Mouse (Mus musculus) midbrain, postnatal 0 days (tissue): Measurements from ENCODE around the gene Klhl26. TPM values are rescaled to one million over a fixed set of nuclear protein-coding genes. Genes with fewer than 3 reads are reported as not detected.

Source experiments
- ATAC-seq: fragments of 200-750 bp; cut with Nextera tagmentation; 2 replicates; pipeline ENCODE4 v1.8.0; 2017; ENCODE audit warnings: moderate number of reproducible peaks, mild to moderate bottlenecking, moderate TSS enrichment, moderate library complexity; ENCODE audit not compliant: low FRiP score
- DNase-seq: peaks from one replicate; pipeline ENCODE4 v3.0.0-alpha.2; 2015; ENCODE audit warnings: low spot score
- H3K27ac ChIP-seq: fragments of 300-500 bp; sonication (generic); 2 replicates; pipeline ENCODE4 v1.5.1; 2014; ENCODE audit warnings: low read depth, mild to moderate bottlenecking, low read length, mixed read lengths
- H3K27me3 ChIP-seq: fragments of 300-500 bp; sonication (generic); 2 replicates; pipeline ENCODE4 v1.6.1; 2014; ENCODE audit warnings: low read length, control low read depth, mixed read lengths; ENCODE audit not compliant: insufficient read depth
- H3K36me3 ChIP-seq: fragments of 300-500 bp; sonication (generic); 2 replicates; pipeline ENCODE4 v1.6.1; 2014; ENCODE audit warnings: low read length, control low read depth, mixed read lengths; ENCODE audit not compliant: insufficient read depth
- H3K4me1 ChIP-seq: fragments of 300-500 bp; sonication (generic); 2 replicates; pipeline ENCODE4 v1.6.1; 2014; ENCODE audit warnings: mild to moderate bottlenecking, control low read depth, antibody characterized with exemption, low read length, mixed read lengths; ENCODE audit not compliant: insufficient read depth
- H3K4me2 ChIP-seq: fragments of 300-500 bp; sonication (generic); 2 replicates; pipeline ENCODE4 v1.6.1; 2014; ENCODE audit warnings: low read depth, mild to moderate bottlenecking, low read length, mixed read lengths; ENCODE audit not compliant: poor library complexity, severe bottlenecking
- H3K4me3 ChIP-seq: fragments of 300-500 bp; sonication (generic); 2 replicates; pipeline ENCODE4 v1.5.1; 2014; ENCODE audit warnings: low read depth, mild to moderate bottlenecking, low read length, moderate library complexity
- H3K9ac ChIP-seq: fragments of 300-500 bp; sonication (generic); replicated peaks from 2 replicates; pipeline ENCODE4 v1.6.1; 2014; ENCODE audit warnings: mild to moderate bottlenecking, low read length, moderate library complexity, mixed read lengths; ENCODE audit not compliant: poor library complexity, severe bottlenecking
- H3K9me3 ChIP-seq: fragments of 300-500 bp; sonication (generic); 2 replicates; pipeline ENCODE4 v1.6.1; 2016; ENCODE audit warnings: low read length, control low read depth
- CTCF ChIP-seq: IDR thresholded peaks from 2 replicates; pipeline ENCODE4 v1.5.1; 2016; ENCODE audit warnings: antibody characterized with exemption, mild to moderate bottlenecking
- WGBS: fragments of 180-500 bp; shearing (Covaris S2); extraction: QIAGEN DNeasy Blood & Tissue Kit; methylation state at CpG from one replicate; pipeline ENCODE4 v1.1.7; 2014; 5-methylcytosine and 5-hydroxymethylcytosine counted together
- polyA plus RNA-seq: library from polyadenylated mRNA; unstranded; fragments of >200 nt; fragmentation: Nextera tagmentation; extraction: Ambion mirVana; gene quantifications from 2 replicates; pipeline ENCODE4 v1.2.1, GENCODE M21; 2015
- total RNA-seq: library from RNA; depleted of rRNA; stranded (reverse); fragments of >200 nt; gene quantifications from 2 replicates; pipeline ENCODE4 v1.2.3, GENCODE M21; 2014

Gene Klhl26
- total and polyA plus RNA-seq, 2 experiments from 2014 or later, result 39.4 to 51.0 TPM

DNA sequence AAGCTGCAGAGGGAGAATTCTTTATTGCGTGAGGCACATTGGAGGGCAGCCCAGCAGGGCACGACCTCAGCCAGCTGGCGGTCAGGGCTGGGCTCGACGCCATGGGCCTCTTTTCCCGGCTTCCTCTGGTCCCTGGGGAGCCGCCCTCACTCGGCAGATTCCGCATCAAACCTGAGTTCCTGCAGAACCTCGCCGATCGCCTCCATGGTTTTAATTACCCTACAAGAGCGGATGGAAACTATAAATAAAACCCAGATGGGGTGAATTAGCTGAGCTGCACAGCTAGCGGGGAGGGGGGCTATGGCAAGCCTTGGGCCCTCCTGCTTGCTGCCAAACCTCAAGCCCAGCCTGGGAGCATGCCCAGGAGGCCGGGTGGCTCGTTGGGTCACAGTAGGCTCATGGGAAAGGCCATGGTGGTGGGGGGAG lies 27.5 kb upstream of the Klhl26 start:
- H3K36me3 ChIP-seq, result peaks cover 15% of the 10 kb centered on the region; the same call in 1 of the 2 replicates
- H3K27me3 ChIP-seq, result peaks cover 33% of the 10 kb centered on the region
- no peak overlapping the region for H3K4me3 ChIP-seq
- H3K9me3 ChIP-seq, result no peaks in the 10 kb centered on the region
- TF ChIP-seq CTCF, result no peak
- H3K4me1 ChIP-seq, result peaks cover 5% of the 10 kb centered on the region; the same call in 1 of the 2 replicates
- no peak overlapping the region for H3K9ac ChIP-seq
- ATAC-seq, result no peak
- DNase-seq, result peak; percentile 60
- H3K27ac ChIP-seq, result peak overlapping the region; percentile 26; the same call in 1 of the 2 replicates
- H3K4me2 ChIP-seq, result no peak overlapping the region
- WGBS, result 60% methylated on average over 16 of the region's 16 CpGs

DNA sequence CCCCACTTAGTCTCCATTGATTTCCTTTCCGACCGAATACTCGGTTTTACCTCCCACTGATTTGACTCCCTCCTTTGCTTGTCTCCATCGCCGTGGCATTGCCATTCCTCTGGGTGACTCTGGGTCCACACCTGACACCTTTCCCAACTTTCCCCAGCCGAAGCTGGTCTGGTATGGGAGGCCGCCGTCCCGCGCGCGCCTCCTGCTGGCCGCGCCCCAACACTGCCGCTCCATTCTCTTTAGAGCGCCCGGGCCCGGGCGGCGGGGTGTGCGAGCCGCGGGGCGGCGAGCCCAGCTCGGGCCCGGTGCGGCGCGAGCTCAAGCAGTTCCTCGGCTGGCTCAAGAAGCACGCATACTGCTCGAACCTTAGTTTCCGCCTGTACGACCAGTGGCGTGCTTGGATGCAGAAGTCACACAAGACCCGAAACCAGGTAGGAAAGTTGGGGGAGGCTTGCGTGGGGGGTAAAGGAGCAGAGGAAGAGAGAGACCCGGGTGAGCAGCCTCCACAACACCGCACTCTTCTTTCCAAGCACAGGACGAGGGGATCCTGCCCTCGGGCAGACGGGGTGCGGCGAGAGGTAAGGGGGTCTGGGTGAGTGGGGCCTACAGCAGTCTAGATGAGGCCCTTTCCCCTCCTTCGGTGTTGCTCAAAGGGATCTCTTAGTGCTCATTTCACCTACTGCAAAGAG lies 26.4 kb upstream of the Klhl26 start:
- Histone ChIP-seq H3K36me3 (peaks cover 12% of the 10 kb centered on the region; the same call in 1 of the 2 replicates), H3K4me3 (no peak overlapping the region), H3K9ac (no peak overlapping the region), H3K4me1 (no peaks in the 10 kb centered on the region), H3K27me3 (peaks cover 44% of the 10 kb centered on the region), H3K27ac (no peak overlapping the region), H3K9me3 (no peaks in the 10 kb centered on the region), H3K4me2 (0 out of 2 replicates have a peak overlapping the region, but pooled peaks have one; percentile 2)
- TF ChIP-seq CTCF, result peak; percentile 73
- whole genome bisulfite sequencing, result 18% methylated on average over 46 of the region's 46 CpGs
- DNase-seq (peak; percentile 63), ATAC-seq (no peak)

DNA sequence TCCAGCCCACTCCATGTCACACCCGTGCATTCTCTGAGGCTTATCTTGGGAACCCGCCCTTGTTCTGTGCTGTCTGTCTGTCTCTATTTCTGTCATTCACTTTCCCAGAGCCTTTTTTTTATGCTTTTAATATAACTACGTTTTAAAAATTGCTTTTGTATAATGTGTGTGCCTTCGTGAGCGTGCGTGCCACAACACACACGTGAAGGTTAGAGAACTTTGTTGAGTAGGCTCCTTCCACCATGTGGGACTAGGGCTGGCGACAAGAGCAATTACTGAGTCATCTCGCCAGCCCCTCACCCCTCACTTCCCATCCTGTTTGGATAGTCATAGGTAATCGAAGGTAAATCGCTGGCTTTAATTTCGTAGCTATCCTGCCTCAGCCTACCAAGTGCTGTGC lies 25.8 kb upstream of the Klhl26 start:
- H3K4me1 ChIP-seq, result no peaks in the 10 kb centered on the region
- no peak overlapping the region for H3K9ac ChIP-seq
- TF ChIP-seq CTCF, result no peak
- H3K36me3 ChIP-seq, result peaks cover 6% of the 10 kb centered on the region; the same call in 1 of the 2 replicates
- no peak for DNase-seq
- WGBS, result 45% methylated on average over 12 of the region's 12 CpGs
- ATAC-seq, result no peak
- peaks cover 48% of the 10 kb centered on the region for H3K27me3 ChIP-seq
- no peaks in the 10 kb centered on the region for H3K9me3 ChIP-seq
- H3K4me3 ChIP-seq, result no peak overlapping the region
- no peak overlapping the region for H3K27ac ChIP-seq
- no peak overlapping the region for H3K4me2 ChIP-seq

DNA sequence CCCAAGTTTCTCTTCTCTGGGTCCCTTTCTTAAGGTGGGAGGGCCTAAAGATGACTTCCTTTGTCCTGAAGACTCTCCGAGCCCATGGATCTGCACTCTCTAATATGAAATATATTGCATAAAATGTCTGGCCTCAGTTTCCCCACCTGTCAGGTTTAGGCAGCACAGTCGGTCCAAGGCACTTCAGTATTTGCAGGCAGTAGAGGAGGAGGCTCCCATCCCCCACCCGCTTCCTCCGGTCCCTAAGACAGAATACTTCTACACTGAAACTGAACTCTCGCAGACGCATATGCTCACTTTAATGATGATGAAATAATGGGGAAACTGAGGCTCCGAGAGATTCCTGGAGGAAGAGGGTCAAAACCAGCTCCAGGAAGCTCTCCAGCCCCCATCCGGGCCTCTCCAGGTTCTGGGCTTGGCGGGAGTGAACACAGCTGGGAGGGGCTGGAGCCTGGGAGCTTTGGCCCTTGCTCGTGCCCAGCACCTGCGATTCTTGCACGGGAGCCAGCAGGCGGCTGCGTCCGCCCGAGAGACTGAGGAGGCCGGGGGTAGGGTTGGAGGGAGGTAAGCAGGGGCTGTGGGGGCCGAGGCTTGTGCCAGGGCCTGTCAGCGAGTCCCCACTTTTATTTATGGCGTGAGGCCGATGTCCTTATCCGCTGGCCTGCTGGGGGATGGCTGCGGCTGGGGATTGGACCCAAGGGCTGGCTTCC lies 25.2 kb upstream of the Klhl26 start:
- no peak for ATAC-seq
- DNase-seq, result peak; percentile 22
- no peak overlapping the region for H3K27ac ChIP-seq
- no peak overlapping the region for H3K9ac ChIP-seq
- H3K9me3 ChIP-seq, result no peaks in the 10 kb centered on the region
- WGBS, result 19% methylated on average over 23 of the region's 23 CpGs
- H3K27me3 ChIP-seq, result peaks cover 50% of the 10 kb centered on the region
- no peaks in the 10 kb centered on the region for H3K4me1 ChIP-seq
- 0 out of 2 replicates have a peak, but pooled peaks cover 5% of the 10 kb centered on the region for H3K36me3 ChIP-seq
- H3K4me3 ChIP-seq, result no peak overlapping the region
- TF ChIP-seq CTCF, result no peak
- no peak overlapping the region for H3K4me2 ChIP-seq

DNA sequence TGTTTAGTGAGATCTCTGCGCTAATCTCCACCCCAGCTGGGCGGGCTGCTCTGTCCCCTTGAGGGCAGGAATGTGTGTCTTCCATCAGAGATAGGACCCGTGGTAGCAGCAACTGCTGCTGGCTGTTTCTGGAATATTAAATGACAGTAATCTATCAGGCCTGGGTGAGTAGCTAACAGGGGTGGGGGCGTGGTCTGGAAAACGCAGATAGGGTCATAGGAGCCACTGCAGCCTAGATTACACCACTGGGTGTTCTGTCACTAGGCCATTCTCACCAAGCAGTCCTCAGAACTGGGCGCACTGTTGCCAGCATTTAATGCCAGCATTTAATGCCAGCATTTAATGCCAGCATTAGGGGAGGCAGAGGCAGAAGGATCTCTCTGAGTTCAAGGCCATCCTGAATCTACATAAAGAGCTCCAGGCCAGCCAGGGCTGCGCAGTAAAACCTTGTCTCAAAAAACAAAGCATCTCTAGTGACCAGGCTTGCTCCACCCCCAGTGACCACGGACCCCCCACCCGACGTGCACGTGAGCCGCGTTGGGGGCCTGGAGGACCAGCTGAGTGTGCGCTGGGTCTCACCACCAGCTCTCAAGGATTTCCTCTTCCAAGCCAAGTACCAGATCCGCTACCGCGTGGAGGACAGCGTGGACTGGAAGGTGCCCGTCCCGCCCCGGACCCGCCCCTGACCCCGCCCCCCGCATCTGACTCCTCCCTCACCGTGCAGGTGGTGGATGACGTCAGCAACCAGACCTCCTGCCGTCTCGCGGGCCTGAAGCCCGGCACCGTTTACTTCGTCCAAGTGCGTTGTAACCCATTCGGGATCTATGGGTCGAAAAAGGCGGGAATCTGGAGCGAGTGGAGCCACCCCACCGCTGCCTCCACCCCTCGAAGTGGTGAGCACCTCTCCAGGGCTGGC lies 23.9 kb upstream of the Klhl26 start:
- peak overlapping the region; percentile 30 for H3K4me2 ChIP-seq
- H3K4me1 ChIP-seq, result no peaks in the 10 kb centered on the region
- H3K9ac ChIP-seq, result 0 out of 2 replicates have a peak overlapping the region, but pooled peaks have one; percentile 36
- 10% methylated on average over 39 of the region's 39 CpGs for WGBS
- H3K9me3 ChIP-seq, result no peaks in the 10 kb centered on the region
- ATAC-seq (no peak), DNase-seq (no peak)
- peak overlapping the region; percentile 10; the same call in 1 of the 2 replicates for H3K4me3 ChIP-seq
- H3K27ac ChIP-seq, result no peak overlapping the region
- H3K27me3 ChIP-seq, result peaks cover 63% of the 10 kb centered on the region
- TF ChIP-seq CTCF, result no peak
- H3K36me3 ChIP-seq, result 0 out of 2 replicates have a peak, but pooled peaks cover 5% of the 10 kb centered on the region
